Mouse (Mus musculus): ENCODE measurements around the gene Uba5.
A peak's percentile ranks its signal among the peaks of the same experiment; 100 is the strongest.

Uba5 gene

DNA sequence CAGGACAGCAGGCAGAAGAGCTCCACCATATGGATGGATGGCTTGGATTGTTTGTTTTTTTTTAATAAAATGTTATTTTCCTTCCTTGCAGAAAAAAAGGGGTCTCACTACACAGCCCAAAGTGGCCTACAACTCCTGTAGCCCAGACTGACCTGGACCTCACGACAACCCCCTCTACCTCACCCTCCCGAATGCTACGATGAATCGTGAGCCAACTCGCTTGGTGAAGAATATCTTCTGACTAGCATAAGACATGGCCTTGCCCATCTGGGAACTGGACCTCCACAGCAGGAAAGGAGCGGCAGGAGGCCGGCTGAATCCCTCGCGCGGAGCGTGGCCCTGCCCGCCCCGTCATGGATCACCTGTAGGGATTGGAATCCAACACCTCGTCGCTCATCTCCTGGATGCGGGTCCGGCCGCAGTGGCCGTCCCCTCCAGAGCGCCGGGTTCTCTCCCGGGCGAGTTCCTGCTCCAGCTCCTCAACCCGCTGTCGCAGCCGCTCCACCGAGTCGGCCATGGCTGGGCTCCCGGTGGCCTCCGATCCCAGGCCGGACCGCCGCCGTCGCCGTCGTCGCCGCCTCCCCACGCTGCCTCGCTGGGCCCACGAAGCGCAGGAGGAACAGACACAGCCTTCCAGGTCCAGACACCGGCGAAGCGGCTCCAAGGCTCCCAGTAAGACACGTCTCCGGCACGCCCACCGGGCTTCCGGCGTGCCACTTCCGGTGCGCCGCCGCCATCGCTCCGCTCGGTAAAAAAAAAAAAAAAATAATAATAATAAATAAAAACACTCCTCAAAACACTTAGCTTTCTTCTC lies at the start of gene Uba5:
Uba5 (minus strand) TSS at position 705 of the 814 bp plus-strand sequence.
- peak; percentile 65 to 86 for DNase-seq (ENCODE audit: low spot score in 2 of 2)

DNA sequence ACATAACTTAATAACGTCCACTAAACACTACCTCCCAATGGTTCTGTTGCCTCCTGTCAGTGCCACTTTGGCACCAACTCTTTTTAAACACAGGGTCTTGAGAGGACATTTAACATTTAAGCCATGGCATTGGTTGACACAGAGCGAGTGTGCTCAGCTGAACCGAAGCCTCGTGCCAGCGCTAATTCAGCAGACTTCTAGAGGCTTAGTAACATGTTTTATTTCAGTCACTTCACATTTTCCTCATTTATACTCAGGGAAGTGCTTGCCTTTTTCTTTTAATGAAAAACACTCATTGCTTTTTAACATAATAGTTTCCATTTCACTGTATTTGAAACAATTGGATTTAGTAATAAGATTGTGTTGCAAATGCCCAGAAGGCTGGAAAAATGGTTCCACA lies 46.2 kb upstream of the Uba5 start:
- DNase-seq (ENCODE audit: low spot score in 2 of 2) = no peak

DNA sequence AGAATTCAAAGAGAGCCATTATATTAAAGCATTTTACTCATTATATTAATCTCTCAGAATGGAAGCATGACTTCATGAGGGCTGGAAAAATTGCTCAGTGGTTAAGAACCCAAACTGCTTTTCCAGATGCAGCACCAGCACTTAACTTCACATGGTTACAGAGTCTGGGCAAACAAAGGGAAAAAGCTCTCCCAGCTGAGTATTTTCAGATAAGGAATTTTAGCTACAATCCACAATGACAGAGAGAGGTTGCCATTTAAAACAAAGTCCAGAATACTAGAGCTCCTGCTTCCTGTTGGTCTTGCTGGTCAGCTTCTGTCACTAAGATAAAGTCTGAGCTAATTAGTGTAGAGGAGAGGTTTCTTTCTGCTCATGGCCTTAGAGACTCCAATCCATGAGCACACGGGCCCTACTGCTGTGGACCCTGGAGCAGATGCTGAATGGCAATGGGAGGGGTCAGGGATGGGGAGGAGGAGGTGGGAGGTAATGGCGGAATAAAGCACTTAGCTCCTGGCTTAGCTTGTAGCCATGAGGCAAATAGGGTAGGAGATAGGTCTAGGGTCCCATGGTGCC lies 45.7 kb upstream of the Uba5 start:
- DNase-seq (ENCODE audit: low spot score in 2 of 2) = no peak

DNA sequence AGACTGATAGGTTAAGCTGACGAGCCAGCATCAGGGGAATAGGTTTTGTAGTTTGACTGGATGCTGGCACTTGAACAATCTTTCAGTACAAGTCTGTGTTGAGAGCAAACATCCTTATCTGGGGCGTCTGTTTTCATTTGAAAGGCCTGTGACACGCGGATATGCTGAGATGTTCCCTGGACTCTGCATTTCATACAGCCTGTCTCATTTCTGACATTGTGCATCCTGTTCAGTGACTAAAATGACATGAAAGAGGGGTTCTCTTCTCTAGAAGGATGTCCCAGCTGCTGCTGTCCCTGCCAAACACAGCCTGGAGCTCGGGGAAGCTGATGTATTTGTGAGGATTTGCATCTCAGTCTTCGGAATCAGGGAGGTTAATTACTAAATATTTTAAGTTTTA lies 44.5 kb upstream of the Uba5 start:
- no peak for DNase-seq (ENCODE audit: low spot score in 2 of 2)

DNA sequence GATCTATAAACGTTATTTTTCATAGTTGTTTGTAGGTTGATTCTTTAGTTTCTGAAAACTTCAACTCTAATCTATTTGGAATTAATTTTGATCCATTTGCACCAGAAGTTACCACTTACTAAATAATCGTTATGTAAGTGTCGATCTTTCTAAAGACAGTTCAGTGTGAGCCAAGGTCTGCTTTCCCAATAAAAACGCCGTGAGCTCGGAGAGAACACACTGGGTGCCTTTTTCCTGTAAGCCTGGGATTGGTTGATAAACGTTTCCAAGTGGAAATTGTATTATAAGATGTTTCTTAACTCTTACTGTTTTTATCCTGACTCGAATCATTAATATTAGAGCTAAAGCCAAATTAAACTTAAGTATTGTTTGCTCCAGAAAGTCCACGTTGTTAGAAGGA lies 44.0 kb upstream of the Uba5 start:
- DNase-seq (ENCODE audit: low spot score in 2 of 2) = no peak

DNA sequence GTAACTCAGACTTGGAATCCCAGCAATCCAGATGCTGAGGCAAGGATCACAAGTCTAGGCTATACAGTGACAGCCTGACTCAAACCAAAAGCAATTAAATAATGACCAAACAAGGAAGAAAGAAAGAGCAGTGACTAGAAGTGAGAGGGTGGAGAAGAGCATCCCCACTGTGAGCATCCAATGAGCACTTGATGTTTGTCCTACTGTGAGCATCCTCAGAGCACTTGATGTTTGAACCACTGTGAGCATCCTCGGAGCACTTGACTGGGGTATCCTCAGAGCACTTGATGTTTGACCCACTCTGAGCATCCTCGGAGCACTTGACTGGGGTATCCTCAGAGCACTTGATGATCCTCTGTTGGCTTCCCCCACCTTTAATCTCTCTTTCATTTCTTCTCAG lies 42.1 kb upstream of the Uba5 start:
- no peak for DNase-seq (ENCODE audit: low spot score in 2 of 2)

DNA sequence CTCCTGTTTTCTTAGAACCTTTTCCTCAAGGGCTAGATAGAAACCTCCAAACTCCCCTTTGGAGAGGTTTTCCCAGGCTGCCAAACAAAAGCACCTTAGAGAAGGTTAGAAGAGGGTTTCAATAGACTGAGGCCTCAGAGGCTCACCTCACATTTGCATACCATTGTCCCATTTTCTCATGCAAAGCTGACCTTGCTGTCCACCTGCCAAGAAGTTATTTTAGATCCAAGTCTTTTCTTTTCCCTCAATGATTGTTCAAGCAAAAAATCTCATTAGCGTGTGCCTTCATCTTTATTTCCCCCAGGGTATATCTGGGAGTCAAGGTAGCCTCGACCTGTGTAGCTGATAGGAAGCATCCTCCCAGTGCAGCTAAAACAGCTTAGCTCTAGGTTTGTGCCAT lies 40.0 kb upstream of the Uba5 start:
- no peak for DNase-seq (ENCODE audit: low spot score in 2 of 2)

DNA sequence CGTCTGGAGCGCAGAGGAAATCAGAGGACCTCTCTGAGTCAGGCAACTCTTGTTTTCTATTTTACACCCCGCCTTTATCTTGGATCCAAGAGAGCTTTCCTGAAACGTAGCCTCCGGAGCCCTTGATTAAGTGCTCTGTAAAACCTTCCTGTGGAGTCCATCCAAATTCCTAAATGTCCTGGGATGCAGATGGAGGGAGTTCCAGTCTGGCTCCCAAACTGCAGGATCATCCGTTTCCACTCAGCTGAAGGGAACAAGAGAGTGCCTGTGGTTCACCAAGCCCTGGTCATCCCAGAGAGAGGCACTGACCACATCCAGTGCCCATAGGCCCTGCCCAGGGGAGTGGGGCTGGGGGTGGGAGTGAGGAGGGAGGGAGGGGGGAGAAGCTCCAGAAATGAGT lies 39.4 kb upstream of the Uba5 start:
- no peak for DNase-seq (ENCODE audit: low spot score in 2 of 2)

DNA sequence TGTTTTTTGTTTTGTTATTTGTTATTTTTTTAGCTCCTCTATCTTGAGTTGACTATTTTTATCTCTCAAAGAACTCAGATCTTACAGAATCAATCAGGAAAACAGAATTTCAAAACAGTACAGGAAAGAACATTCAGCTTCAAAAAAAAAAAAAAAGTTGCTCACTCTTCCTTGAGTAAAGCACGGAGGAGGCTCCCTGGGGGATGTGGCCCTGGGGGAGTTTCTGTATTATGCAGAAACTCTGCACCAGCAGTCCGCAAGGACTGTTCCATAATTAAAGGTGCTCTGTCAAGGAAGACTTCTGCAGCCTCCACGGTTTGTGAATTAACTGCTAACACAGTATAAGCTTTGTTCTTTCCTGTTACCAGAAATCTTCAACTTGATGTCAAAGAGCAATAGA lies 38.5 kb upstream of the Uba5 start:
- no peak for DNase-seq (ENCODE audit: low spot score in 2 of 2)

DNA sequence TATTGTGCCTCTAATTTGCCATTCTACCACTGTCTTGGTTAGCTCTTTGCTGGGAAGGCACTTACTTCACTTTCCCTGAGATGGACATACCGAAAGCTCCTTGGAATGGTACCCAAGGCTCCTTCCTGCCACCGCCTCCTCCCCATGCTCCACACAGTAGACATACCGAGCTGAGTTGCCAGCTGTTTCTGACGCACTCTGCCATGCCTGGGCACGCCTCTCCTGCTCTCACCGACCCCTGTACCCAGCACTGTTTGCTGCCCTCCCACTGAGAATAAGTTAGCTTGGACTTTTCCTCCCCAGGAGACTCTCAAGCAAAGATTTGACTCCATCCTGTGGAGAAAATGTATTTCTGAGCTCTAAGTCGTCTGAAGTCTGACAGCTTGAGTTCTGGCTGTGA lies 37.9 kb upstream of the Uba5 start:
- DNase-seq (ENCODE audit: low spot score in 2 of 2) = no peak

DNA sequence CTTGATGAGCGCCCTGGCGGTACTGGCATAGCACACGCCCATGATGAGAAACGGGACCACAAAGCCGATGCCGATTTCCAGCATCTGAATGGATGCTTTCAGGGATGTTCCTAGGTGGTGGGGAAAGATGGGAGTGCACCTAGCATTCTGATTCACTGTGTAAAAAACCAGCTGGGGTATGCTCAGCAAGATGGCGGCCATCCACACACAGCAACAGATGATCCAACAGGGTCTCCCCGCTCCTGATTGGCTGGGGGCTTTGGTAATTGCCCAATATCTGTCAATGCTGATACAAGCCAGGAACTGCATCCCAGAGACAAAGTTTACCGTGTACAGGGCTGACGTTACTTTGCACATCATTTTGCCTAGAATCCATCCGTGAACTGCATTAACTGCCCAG lies 36.1 kb upstream of the Uba5 start:
- peak in 1 of 2 experiments; percentile 18 for DNase-seq (ENCODE audit: low spot score in 2 of 2)

DNA sequence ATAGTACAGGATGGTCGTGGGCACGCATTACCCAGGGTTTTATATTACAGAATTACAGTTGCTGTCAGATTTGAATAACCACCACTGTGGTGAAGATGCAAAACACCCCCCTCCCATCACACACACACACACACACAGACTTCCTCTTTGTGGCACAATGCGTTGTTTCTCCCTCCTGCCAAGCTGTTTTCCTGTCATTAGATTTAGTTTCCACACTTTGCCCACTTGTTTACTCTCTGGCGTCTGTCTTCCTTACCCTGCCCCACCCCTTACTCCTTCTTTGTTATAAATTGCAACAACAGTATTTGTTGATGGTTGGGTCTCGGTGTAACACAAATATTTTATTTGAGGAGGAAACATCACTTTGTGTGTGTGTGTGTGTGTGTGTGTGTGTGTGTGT lies 35.3 kb upstream of the Uba5 start:
- DNase-seq (ENCODE audit: low spot score in 2 of 2) = no peak

DNA sequence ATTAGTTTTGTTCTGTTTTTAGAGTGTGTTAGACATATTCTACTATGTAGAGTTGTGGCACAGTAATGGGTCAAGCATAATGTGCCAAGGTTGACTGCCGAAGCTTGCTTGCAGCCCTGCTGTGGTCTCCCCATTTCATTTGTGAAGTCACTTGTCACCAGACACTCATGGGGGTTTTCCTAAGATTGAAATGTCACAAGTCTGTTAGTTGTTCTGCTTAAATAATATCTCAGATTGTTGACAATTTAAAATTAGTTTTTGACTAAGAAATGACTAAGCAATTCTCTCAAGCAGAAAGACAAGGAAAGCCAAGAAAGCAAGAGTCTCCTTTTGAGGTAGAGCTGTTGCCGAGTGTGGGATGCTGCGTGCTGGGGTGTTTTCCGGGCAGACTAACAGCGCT lies 30.0 kb upstream of the Uba5 start:
- DNase-seq (ENCODE audit: low spot score in 2 of 2) = no peak

DNA sequence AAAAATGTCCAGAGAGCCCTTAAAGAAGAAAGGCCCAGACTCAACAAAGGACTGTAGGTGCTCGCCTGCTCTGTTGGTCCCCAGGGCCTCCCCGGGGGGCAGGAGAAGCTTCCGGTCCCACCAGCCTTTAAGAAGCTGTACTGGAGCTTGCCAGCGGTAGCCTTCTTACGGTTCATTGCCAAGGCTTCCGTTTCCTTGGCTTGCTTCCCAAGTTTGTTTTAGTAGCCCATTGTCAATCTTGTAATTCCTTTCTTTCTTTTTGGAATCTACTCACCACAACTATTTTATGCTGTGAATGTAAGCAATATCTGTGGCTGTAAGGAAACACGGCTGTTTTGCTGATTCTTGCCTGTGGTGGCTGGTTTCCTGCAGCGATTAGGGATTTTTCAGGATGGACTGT lies 25.6 kb upstream of the Uba5 start:
- peak in 1 of 2 experiments; percentile 43 for DNase-seq (ENCODE audit: low spot score in 2 of 2)

DNA sequence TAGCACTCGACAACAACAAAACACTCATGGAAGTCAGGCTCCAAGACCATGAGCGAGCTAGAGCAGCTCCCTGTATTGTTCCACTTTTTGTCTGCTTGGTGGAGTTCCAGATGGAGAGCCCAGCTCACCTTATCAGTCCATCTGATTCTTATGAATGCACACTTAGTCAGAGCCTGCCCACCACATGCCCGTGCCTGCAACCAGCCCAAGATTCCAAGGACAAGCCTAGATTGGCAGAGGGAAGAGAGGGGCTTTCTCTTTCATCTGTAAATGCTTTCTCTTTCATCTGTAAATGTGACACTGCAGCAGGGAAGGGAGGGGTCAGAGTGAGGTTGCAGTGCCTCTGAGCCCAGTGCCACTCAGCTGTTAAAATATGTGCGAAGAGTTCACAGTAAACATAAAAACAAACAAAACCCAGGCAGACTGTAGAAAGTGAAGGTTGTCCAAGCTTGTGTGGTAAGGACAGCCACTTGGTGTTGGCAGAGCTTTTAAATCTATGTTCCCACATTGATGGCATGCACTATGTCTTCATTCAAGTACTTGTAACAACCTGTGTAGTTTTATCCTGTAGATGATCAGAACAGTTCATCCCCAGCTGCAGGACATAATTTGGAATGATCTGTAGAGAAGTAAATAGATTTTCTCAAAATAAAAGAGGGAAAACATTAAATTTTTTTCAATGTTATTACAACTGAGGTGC lies 22.9 kb upstream of the Uba5 start:
- peak in 1 of 2 experiments; percentile 27 for DNase-seq (ENCODE audit: low spot score in 2 of 2)

DNA sequence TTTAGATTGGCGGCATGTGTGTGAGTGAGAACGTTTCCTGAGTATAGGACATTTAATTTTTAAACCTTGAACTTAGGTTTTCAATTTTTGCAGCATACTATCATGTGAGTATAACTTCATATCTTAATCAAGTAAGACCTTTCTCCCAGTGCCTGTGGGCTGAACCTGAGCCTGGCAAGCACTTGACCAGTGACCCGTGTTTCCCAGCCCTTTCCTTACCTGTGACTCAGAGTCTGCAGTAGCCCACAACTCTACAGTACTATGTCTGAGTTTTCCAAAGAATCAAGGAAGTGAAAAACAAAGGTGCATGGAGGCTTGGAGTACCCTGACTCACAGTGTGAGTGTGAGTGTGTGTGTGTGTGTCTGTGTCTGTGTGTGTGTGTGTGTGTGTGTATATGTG lies 17.1 kb upstream of the Uba5 start:
- DNase-seq (ENCODE audit: low spot score in 2 of 2) = no peak

DNA sequence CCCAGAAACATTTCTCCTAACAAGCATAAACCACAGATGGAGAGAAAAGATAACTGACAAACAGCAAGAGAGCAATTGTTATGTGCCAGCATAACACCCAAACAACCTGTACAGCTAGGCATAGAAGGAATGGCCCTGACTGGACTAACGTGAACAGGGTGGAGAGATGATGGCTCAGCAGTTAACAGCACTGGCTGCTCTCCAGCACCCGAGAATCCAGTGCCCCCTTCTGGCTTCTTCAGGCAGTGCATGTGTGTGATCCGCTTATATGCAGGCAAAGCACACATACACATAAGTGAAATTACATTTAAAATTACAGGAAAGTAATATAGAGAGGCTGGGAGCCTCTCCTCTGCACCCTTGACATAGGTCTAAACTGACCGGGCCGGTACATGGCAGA lies 16.4 kb upstream of the Uba5 start:
- peak; percentile 60 to 78 for DNase-seq (ENCODE audit: low spot score in 2 of 2)

DNA sequence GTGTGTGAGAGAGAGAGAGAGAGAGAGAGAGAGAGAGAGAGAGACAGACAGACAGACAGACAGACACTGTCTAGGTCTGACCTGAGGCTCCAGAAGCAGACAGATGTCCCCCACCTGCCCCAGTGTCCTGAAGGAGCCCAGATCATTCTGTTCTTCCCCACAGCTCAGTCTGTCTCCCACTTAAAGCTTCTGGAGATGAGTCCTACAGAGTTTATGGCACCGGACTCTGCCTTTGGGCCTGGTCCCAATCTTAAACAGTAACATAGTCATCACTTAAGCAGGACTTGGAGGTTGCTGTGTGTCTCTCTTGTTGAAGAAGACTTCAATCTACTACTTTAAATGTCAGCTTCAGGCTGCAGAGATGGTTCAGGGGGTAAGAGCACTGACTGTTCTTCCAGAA lies 15.8 kb upstream of the Uba5 start:
- no peak for DNase-seq (ENCODE audit: low spot score in 2 of 2)

DNA sequence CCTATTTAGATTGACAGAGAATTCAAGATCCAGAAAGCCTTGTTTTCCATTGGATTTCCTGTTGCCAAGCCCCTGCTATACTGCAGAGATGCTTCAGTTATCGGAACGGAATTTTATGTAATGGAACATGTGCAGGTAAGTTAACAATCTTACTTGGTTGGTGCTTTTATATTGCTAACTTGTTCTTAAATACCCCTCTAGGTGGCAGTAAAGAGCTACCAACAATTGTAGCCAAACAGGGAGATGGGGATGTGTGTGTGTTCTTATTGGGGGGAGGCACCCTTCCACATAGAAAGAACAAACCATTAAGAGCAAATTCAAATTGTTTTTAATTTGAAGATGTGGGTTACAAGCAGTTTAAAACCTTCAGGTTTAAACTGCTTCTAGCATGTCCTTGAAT lies 12.9 kb upstream of the Uba5 start:
- DNase-seq (ENCODE audit: low spot score in 2 of 2) = no peak

DNA sequence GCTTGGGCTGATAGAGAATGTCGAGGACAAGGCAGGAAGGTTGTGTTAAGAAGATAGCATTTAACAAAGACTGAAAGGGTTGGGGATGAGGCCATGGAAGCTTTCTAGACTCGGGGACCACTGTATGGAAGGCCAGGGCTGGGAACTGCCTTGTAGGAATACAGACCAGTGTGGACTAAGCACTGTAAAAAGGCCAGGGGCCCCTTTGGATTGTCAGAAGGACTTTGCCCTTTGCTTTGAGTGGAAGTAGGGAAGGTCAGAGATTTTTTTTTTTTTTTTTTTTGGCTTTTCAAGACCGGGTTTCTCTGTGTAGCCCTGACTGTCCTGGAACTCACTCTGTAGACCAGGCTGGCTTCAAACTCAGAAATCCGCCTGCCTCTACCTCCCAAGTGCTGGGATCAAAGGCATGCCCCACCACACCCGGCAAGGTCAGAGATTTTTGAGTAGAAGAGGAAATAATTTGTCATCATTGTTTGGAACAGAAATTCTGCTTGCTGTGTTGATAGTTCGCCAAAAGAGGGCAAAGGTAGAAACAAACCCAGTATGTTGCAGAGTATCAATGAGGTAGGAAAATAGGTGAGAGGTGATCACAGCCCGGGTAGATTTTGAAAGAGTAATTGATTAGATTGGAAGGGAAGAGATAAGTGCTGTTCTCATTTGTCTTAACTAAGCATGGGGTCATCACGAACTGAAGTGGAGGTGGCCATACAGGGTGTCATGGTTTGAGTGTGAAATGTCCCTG lies 8.1 kb upstream of the Uba5 start:
- no peak for DNase-seq (ENCODE audit: low spot score in 2 of 2)

DNA sequence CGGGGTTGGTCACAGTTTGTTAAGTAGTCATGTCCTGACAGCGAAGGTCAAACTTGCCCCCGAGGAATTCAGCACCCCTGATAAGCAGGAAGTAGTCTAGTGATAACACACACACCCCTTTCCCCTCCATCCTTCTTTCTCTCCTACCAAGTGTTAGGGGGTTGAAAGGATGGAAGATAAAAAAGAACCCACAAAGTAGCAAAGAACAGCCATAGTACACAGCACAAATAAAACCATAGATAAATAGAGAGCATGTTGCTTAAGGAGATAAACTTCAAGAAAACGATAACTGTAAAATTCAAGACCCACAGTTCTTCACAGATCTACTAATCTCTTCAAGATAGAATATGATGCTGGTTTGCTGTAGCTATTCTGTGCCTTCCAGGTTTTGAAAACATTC lies 7.3 kb upstream of the Uba5 start:
- no peak for DNase-seq (ENCODE audit: low spot score in 2 of 2)

DNA sequence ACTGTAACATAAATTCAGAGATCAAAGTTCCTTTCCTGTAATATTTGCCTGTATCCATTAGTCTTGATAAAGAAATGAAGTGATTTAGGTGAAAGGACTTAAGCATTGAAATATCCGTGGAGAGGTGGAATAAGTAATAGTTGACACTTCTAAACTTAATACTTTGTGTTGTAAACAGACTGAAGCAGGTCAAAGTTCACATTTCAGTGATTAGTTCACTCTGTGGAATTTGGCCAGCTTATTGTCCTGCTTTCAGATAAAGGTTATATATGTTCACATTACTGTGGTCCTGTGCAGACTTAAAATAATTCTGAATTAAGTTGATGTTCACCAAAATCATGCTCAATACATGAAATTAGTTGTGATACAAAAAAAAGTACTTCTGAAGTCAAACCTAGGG lies 1.6 kb upstream of the Uba5 start:
- DNase-seq (ENCODE audit: low spot score in 2 of 2) = no peak

All from spleen, postnatal 4 days (tissue).